Mouse (Mus musculus): ENCODE data around the gene Gm11239. TPM values are rescaled to one million over a fixed set of nuclear protein-coding genes. Genes with fewer than 3 reads are reported as not detected.
"Not testable (repeated sequence)": the region's sequence is repeated elsewhere in the genome, so short reads cannot be mapped to it uniquely, and the experiment has no call there.

The Gm11239 gene
- polyA plus RNA-seq (2015; fragmentation: Nextera tagmentation; extraction: Ambion mirVana), result not detected in 2 replicates

GRCm38 (mm10) chr4:73668054-73668453 lies at the start of gene Gm11239:
Gene Gm11239 (plus strand): TSS chr4:73668354.
- not testable (repeated sequence) for H3K4me1 ChIP-seq (ENCODE audit: control insufficient read depth, insufficient read depth, low read length); ATAC-seq; H3K4me3 ChIP-seq (ENCODE audit: low read depth, low read length); H3K4me2 ChIP-seq (ENCODE audit: low read length); H3K9ac ChIP-seq (ENCODE audit: low read depth, low read length); H3K27ac ChIP-seq (ENCODE audit: low read length); H3K27me3 ChIP-seq (ENCODE audit: control insufficient read depth, insufficient read depth, low read depth, low read length); H3K36me3 ChIP-seq (ENCODE audit: control insufficient read depth, insufficient read depth, low read length); H3K9me3 ChIP-seq (replicated peaks; ENCODE audit: control insufficient read depth, low read length, poor library complexity, severe bottlenecking)
- no CpG with 5 or more reads among the region's 4 CpGs for WGBS

- H3K36me3 ChIP-seq (ENCODE audit: control insufficient read depth, insufficient read depth, low read length); H3K27me3 ChIP-seq (ENCODE audit: control insufficient read depth, insufficient read depth, low read depth, low read length); ATAC-seq; H3K9ac ChIP-seq (ENCODE audit: low read depth, low read length); H3K27ac ChIP-seq (ENCODE audit: low read length); H3K9me3 ChIP-seq (replicated peaks; ENCODE audit: control insufficient read depth, low read length, poor library complexity, severe bottlenecking); H3K4me2 ChIP-seq (ENCODE audit: low read length); H3K4me1 ChIP-seq (ENCODE audit: control insufficient read depth, insufficient read depth, low read length); H3K4me3 ChIP-seq (ENCODE audit: low read depth, low read length): not testable (repeated sequence)
- WGBS, result no CpG with 5 or more reads among the region's 3 CpGs
Observed at GRCm38 (mm10) chr4:73622684-73623083, 45.5 kb upstream of the Gm11239 start, which contains the start of gene Gm11237. Gene Gm11237 (plus strand): TSS chr4:73622984.

GRCm38 (mm10) chr4:73637821-73638220 lies 30.3 kb upstream of the Gm11239 start, which contains the start of gene Gm11236:
Gene Gm11236 (plus strand): TSS chr4:73638121.
- H3K27me3 ChIP-seq (ENCODE audit: control insufficient read depth, insufficient read depth, low read depth, low read length); H3K9ac ChIP-seq (ENCODE audit: low read depth, low read length); H3K4me2 ChIP-seq (ENCODE audit: low read length); H3K4me1 ChIP-seq (ENCODE audit: control insufficient read depth, insufficient read depth, low read length); H3K36me3 ChIP-seq (ENCODE audit: control insufficient read depth, insufficient read depth, low read length); H3K27ac ChIP-seq (ENCODE audit: low read length); ATAC-seq; H3K4me3 ChIP-seq (ENCODE audit: low read depth, low read length); H3K9me3 ChIP-seq (replicated peaks; ENCODE audit: control insufficient read depth, low read length, poor library complexity, severe bottlenecking): not testable (repeated sequence)
- WGBS, result no CpG with 5 or more reads among the region's 4 CpGs

GRCm38 (mm10) chr4:73661864-73662263 lies 6.3 kb upstream of the Gm11239 start:
- not testable (repeated sequence) for H3K4me2 ChIP-seq (ENCODE audit: low read length); H3K27me3 ChIP-seq (ENCODE audit: control insufficient read depth, insufficient read depth, low read depth, low read length); H3K4me3 ChIP-seq (ENCODE audit: low read depth, low read length); ATAC-seq; H3K9me3 ChIP-seq (replicated peaks; ENCODE audit: control insufficient read depth, low read length, poor library complexity, severe bottlenecking); H3K4me1 ChIP-seq (ENCODE audit: control insufficient read depth, insufficient read depth, low read length); H3K36me3 ChIP-seq (ENCODE audit: control insufficient read depth, insufficient read depth, low read length); H3K27ac ChIP-seq (ENCODE audit: low read length); H3K9ac ChIP-seq (ENCODE audit: low read depth, low read length)
- WGBS, result 82% methylated on average over 4 of the region's 4 CpGs

GRCm38 (mm10) chr4:73683216-73683615 lies 15.1 kb downstream of the Gm11239 start, which contains the start of gene Gm428:
Gene Gm428 (plus strand): TSS chr4:73683516.
- ATAC-seq; H3K9me3 ChIP-seq (replicated peaks; ENCODE audit: control insufficient read depth, low read length, poor library complexity, severe bottlenecking); H3K4me3 ChIP-seq (ENCODE audit: low read depth, low read length); H3K4me2 ChIP-seq (ENCODE audit: low read length); H3K27me3 ChIP-seq (ENCODE audit: control insufficient read depth, insufficient read depth, low read depth, low read length); H3K36me3 ChIP-seq (ENCODE audit: control insufficient read depth, insufficient read depth, low read length); H3K27ac ChIP-seq (ENCODE audit: low read length); H3K4me1 ChIP-seq (ENCODE audit: control insufficient read depth, insufficient read depth, low read length); H3K9ac ChIP-seq (ENCODE audit: low read depth, low read length): not testable (repeated sequence)
- no CpG with 5 or more reads among the region's 4 CpGs for WGBS

GRCm38 (mm10) chr4:73718761-73719160 lies 50.6 kb downstream of the Gm11239 start:
- no peaks in the 10 kb centered on the region for H3K27me3 ChIP-seq (ENCODE audit: control insufficient read depth, insufficient read depth, low read depth, low read length)
- no peak overlapping the region for H3K9ac ChIP-seq (ENCODE audit: low read depth, low read length)
- ATAC-seq, result no peak
- H3K36me3 ChIP-seq (ENCODE audit: control insufficient read depth, insufficient read depth, low read length), result no peaks in the 10 kb centered on the region
- no peak overlapping the region for H3K27ac ChIP-seq (ENCODE audit: low read length)
- H3K4me2 ChIP-seq (ENCODE audit: low read length), result no peak overlapping the region
- 93% methylated on average over 1 of the region's 1 CpGs for WGBS
- no peak overlapping the region for H3K4me3 ChIP-seq (ENCODE audit: low read depth, low read length)
- no peaks in the 10 kb centered on the region for H3K9me3 ChIP-seq (replicated peaks; ENCODE audit: control insufficient read depth, low read length, poor library complexity, severe bottlenecking)
- H3K4me1 ChIP-seq (ENCODE audit: control insufficient read depth, insufficient read depth, low read length), result no peaks in the 10 kb centered on the region

- ATAC-seq, result no peak
- H3K9me3 ChIP-seq (replicated peaks; ENCODE audit: control insufficient read depth, low read length, poor library complexity, severe bottlenecking), result no peaks in the 10 kb centered on the region
- H3K27ac ChIP-seq (ENCODE audit: low read length), result no peak overlapping the region
- no peak overlapping the region for H3K4me2 ChIP-seq (ENCODE audit: low read length)
- no peak overlapping the region for H3K9ac ChIP-seq (ENCODE audit: low read depth, low read length)
- H3K4me1 ChIP-seq (ENCODE audit: control insufficient read depth, insufficient read depth, low read length), result no peaks in the 10 kb centered on the region
- H3K27me3 ChIP-seq (ENCODE audit: control insufficient read depth, insufficient read depth, low read depth, low read length), result no peaks in the 10 kb centered on the region
- H3K36me3 ChIP-seq (ENCODE audit: control insufficient read depth, insufficient read depth, low read length), result no peaks in the 10 kb centered on the region
- H3K4me3 ChIP-seq (ENCODE audit: low read depth, low read length), result no peak overlapping the region
Observed at GRCm38 (mm10) chr4:73719819-73720218, 51.7 kb downstream of the Gm11239 start.

Other genes starting within 250 kb of the Gm11239 start
- not detected in 2 replicates for gene Gm11238, start 60.5 kb upstream of the Gm11239 start, polyA plus RNA-seq (2015; fragmentation: Nextera tagmentation; extraction: Ambion mirVana)
- not detected in 2 replicates for gene Gm11237, start 45.4 kb upstream of the Gm11239 start, polyA plus RNA-seq (2015; fragmentation: Nextera tagmentation; extraction: Ambion mirVana)
- gene Gm11236, start 30.2 kb upstream of the Gm11239 start, polyA plus RNA-seq (2015; fragmentation: Nextera tagmentation; extraction: Ambion mirVana), result not detected in 2 replicates
- gene Gm428, start 15.2 kb downstream of the Gm11239 start, polyA plus RNA-seq (2015; fragmentation: Nextera tagmentation; extraction: Ambion mirVana), result not detected in 2 replicates
- 0.31 and 0.59 TPM in 2 replicates for gene Rasef, start 122.6 kb downstream of the Gm11239 start, polyA plus RNA-seq (2015; fragmentation: Nextera tagmentation; extraction: Ambion mirVana)
- gene Gm11758, start 207.9 kb downstream of the Gm11239 start, polyA plus RNA-seq (2015; fragmentation: Nextera tagmentation; extraction: Ambion mirVana), result not detected in 2 replicates
- not detected in 2 replicates for gene Gm11757, start 222.8 kb downstream of the Gm11239 start, polyA plus RNA-seq (2015; fragmentation: Nextera tagmentation; extraction: Ambion mirVana)
- not detected in 2 replicates for gene Gm13871, start 237.6 kb downstream of the Gm11239 start, polyA plus RNA-seq (2015; fragmentation: Nextera tagmentation; extraction: Ambion mirVana)

Measured in midbrain, embryonic 16.5 days (tissue).